Mouse (Mus musculus): ENCODE results near the gene Gosr2.

- TF ChIP-seq CTCF (IDR thresholded peaks at IDR 0.05; ENCODE audit: low read depth, low read length) (no peak), POLR2A (IDR thresholded peaks at IDR 0.05; ENCODE audit: extremely low read depth, insufficient read depth, low read length) (no peak)
Observed at GRCm38 (mm10) chr11:103707005-103707404, 9.3 kb upstream of the Gosr2 start.
